Mouse (Mus musculus): ENCODE measurements around the gene Kctd10.

- TF ChIP-seq CTCF (IDR thresholded peaks at IDR 0.05; ENCODE audit: low read depth) (peak; percentile 95), EP300 (optimal IDR thresholded peaks at IDR 0.05) (peak; percentile 79)
Measured at GRCm38 (mm10) chr5:114356250-114356935, 23.9 kb downstream of the Kctd10 start.

All from stomach, postnatal 0 days (tissue).